Mouse (Mus musculus): ENCODE results near the gene Syngr1.

Syngr1 gene

GRCm38 (mm10) chr15:80119076-80119475 is 27.9 kb downstream of the Syngr1 start:
- DNase-seq, result peak; percentile 52

GRCm38 (mm10) chr15:80121721-80122325 is 30.7 kb downstream of the Syngr1 start:
- DNase-seq, result peak; percentile 99

DNA sequence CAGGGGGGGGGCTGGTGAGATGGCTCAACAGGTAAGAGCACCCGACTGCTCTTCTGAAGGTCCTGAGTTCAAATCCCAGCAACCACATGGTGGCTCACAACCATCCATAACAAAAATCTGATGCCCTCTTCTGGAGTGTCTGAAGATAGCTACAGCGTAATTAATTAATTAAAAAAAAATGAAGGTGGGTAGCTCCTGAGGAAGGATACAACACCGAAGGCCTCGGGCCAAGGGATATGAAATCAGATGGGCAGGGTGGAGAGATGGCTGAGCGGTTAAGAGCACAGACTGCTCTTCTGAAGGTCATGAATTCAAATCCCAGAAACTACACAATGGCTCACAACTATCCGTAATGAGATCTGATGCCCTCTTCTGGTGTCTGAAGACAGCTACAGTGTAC is 31.3 kb downstream of the Syngr1 start:
- DNase-seq, result peak; percentile 58

DNA sequence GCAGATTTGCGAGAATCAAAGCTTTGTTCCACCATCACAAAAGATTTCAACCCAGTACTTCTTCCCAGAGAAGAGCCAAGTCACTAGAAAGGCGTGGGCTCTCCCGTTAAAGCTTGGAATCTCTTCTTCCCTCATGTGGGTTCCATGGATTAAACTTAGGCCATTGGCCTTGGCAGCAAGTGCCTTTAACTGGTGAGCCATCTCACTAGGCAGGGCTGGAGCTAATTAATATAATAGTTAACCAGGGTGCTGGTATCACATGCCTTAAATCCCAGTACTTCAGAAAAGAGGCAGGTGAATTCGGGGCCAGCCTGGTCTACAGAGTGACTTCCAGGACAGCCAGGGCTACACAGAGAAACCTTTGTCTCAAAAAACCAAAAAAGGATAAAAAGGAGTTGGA is 33.5 kb downstream of the Syngr1 start:
- DNase-seq, result no peak

- DNase-seq, result peak; percentile 41
These were observed 36.1 kb downstream of the Syngr1 start for GRCm38 (mm10) chr15:80127191-80127590.

DNA sequence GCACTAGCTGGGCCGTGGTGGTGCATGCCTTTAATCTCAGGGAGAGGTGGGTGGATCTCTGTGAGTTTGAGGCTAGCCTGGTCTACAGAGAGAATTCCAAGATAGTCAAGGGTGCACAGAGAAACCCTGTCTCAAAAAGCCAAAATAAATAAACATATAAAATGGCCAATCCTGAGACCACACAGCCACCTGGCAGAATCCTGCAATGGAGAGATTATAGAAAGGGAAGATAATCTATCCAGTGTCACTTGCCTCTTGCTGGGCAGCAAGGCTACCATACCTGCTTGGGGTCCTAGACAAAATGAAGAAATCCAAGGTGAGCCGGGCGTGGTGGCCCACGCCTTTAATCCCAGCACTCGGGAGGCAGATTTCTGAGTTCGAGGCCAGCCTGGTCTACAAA is 38.8 kb downstream of the Syngr1 start:
- DNase-seq, result no peak

DNA sequence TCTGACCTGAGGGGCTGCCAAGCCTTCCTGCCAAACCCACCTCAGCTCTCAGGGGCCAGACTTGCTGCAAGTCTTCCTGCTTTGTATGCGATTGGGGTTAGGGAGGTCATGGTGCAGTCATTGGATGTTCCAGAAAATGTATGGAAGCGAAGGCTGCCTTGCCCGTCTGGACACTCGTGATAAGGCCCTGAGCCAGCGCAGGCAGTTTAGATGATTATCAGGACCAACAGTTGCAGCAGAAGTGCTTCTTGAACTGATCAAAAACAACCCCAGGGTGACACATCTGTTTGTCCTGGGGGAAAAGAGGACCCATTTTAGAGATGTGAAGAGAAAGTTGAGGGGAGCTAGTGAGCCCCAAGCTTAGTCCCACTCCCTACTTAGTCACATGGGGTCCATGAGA is 39.6 kb downstream of the Syngr1 start:
- DNase-seq, result peak; percentile 45

GRCm38 (mm10) chr15:80131421-80131820 is 40.3 kb downstream of the Syngr1 start:
- peak; percentile 84 for DNase-seq

DNA sequence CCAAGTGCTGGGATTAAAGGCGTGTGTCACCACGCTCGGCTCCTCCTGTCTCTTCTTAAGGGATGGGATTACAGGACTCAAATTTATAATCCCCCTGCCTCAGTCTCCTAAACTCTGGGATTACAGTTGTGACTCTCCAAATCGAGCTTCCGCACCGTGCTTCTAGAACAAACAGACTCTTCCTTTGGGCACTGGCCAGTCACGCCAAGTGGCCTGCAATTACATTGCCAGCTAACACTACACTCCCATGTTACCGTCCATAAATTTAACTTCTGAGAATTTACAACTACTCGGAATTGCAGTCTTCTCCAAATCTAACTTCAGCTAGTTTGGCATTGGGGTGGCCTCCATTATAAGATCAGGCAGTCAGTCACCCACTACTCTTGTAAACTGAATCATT is 41.3 kb downstream of the Syngr1 start:
- DNase-seq, result no peak

GRCm38 (mm10) chr15:80132993-80133586 is 42.0 kb downstream of the Syngr1 start, which contains the start of gene Tab1:
TSS of gene Tab1 (plus strand) at chr15:80133127.
- peak; percentile 92 for DNase-seq

DNA sequence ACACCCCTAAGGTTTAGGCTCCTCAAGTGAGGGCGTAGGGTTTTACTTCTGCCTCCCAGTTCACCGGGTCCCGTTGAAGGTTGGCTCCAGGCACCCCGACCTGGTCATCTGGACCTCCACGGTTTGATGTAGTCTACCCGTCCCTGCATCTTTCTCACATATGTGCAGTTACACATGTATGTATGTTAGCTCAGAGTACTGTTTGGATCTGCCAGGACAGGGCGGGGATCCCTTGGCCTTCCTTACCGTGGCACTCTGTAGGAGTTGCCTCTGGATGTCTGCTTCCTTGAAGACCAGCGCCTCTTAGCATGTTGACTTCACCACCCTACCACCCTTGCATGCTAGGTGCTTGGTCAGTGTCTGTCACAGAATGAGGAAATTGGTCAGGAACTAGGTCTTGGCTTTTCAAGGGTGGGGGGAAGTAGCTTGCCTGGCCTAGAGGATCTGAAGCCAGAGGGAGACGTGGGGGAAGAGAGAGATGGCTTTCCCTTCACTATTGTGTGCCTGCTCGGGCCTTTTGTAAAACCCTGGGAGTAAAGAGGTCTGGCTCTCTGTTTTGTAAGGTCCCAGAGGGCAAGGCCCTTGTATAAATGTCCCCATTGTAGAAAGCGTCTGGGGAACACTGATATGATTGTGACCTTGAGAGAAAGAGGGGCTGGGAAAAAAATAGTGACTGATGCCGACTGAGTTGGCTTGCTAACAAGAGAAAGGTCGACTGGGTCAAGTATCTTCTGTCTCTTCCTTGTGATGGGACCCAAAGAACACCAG is 42.7 kb downstream of the Syngr1 start:
- DNase-seq, result peak; percentile 28

GRCm38 (mm10) chr15:80134450-80134847 is 43.3 kb downstream of the Syngr1 start:
- no peak for DNase-seq

DNA sequence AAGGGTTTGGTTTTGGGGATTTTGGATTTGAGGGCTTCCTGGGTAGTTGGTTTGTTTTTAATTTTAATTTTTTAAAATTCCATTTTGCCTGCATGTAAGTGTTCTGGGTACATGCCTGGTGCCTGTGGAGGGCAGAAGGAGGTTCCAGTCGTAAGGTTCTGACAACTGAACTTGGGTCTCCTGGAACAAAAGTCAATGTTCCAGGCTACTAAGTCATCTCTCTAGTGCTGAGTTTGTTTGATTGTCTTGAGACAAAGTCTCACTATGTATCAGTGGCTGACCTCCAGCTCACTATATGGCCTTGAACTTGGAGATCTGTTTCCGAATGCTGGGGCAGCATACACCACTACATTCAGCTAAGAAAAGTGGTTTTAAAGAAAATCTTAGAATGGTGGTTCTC is 44.4 kb downstream of the Syngr1 start:
- no peak for DNase-seq

DNA sequence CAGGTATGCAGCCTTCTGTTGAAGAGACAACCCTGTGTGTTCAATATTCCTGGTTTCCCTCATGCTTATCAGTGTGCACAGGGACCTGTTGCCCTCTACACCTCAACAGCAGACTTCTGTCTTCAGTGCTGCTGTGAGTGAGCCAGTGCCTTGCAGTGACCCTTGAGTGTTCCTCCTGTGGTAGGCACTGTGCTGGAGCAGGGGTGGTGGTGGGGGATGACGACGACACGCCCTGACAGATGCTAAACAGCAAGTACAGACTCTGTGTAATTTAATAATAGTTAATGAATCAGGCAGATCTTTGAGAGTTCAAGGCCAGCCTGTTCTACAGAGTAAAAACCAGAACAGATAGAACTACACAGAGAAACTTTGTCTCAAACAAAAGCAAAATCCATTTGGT is 45.5 kb downstream of the Syngr1 start:
- DNase-seq, result no peak

DNA sequence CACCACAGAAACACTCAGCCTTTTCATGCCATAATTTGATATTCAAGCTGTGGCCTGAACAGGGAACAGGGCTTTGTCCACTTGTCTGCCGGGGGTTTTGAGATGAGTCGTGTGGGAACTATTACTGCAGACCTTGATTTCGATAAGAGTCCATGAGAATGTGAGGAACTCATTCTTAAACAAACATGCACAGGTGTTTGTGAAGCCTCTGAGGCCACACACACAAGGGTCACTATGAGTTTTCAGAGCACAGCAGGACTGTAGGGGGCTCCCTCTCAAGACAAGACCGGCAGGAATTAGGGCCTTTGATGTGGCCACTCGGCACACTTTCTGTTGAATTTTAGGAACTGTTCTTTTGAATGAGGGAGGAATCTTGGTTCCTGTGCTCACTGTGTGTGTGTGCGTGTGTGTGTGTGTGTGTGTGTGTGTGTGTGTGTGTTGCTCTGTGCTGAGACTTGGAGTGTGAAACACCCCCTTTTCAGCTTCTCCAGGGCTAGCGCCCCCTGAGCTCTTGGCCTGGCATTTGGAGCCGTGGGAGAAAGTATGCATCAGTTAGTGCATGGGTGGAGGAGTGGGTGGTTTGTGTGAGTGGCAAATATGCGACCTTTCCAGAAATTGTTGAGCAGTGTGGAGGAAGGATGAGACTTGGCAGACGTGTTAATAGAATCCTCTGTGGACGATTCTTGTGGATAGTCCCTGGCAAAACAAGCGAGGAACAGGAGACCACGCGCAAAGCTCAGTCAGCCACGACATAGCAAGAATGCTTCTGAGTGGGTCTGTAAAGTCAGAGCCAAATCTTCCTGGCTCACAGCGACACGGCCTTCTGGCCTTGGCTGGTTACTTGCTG is 47.0 kb downstream of the Syngr1 start:
- DNase-seq, result peak; percentile 28

GRCm38 (mm10) chr15:80140302-80140701 is 49.2 kb downstream of the Syngr1 start:
- DNase-seq, result no peak

- DNase-seq, result no peak
These were observed 49.7 kb downstream of the Syngr1 start for GRCm38 (mm10) chr15:80140878-80141277.

- DNase-seq, result no peak
These were observed 51.0 kb downstream of the Syngr1 start for GRCm38 (mm10) chr15:80142130-80142529.

GRCm38 (mm10) chr15:80143760-80144159 is 52.6 kb downstream of the Syngr1 start:
- DNase-seq, result no peak

DNA sequence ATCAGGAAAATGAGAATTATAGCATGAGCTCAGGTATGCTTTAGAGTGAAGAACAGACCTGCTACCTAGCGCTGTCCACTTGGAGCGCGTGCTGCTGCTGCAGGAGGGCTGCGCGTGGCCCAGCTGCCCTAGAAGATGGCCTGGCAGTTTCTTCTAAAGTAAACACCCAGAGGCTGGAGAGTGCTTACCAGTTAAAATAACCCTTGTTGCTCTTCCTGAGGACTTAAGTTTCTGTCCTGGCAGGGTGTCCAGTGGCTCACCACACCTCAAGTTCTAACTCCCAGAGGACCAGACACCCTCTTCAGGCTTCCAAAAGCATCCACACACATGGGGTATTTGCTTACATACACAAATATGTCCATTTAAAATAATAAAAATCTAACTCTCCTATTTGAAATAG is 54.3 kb downstream of the Syngr1 start:
- DNase-seq, result no peak

DNA sequence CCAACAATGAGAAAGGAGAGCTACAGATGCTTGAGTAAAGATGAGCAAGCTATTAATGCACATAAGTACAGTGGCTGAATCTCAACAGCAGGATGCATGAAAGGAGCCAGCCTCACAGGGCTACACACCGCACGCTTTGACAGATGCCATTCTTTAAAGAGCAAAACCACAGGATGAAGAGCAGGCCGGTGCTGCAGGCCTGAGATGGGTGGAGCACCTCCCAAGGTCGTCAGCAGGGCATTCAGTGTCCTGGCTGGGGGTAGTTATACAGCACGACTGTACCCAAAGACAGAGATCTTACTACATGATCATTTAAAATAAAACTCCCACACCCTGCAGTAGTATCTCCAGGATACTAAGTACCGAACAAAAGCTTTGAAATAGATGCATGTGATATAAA is 55.0 kb downstream of the Syngr1 start:
- no peak for DNase-seq

DNA sequence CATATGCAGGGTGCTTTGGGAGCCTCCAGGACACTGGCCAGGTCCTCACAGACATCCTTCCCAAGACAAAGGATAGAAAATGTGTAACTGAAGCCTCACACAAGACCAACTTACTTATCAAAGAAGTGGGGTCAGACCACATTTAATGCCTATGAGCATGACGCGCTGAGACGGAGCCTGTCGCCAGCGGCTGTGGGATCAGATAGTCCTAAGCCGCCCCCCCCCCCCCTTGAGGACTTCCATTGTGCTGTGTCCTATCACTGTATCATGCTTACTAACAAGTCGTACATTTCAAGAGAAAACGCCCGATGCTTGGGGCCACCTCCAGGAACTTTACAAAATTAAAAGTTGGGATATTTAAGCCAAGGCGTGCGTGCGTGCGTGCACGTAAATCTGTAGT is 56.0 kb downstream of the Syngr1 start:
- DNase-seq, result no peak

DNA sequence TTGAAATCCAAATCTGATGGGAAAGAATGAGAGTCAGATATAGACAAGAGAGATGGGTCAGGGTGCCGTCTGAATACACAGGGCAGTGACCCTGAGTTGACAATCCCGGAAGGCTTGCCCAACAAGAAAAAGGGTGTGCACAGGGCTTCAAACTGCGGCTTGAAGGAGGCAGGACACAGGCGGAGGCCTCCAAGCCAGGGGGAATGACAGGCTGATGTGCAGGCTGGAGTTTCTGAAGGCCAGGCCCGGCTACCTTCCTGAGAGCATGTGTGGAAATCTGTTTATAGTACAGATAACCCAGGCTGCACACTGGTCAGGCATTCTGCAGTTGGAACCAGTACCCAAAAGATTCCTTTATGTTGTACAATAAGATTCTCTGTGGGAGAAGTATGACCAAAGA is 56.4 kb downstream of the Syngr1 start:
- DNase-seq, result no peak

All from cerebellum, adult 11-12 months (tissue).